Mouse (Mus musculus) liver, adult (tissue): ENCODE results near the gene Rrp1b.

Experiments used
- GATA4 ChIP-seq: IDR thresholded peaks from 2 replicates; pipeline ENCODE4 v1.6.1; 2014; ENCODE audit warnings: mild to moderate bottlenecking, low read length; ENCODE audit not compliant: insufficient replicate concordance

The Rrp1b gene

GRCm38 (mm10) chr17:32099943-32100586, 64.2 kb downstream of the Rrp1b start:
- TF ChIP-seq GATA4, result peak; percentile 53; the same call in 1 of the 2 replicates

GRCm38 (mm10) chr17:32103054-32103453, 67.2 kb downstream of the Rrp1b start:
- TF ChIP-seq GATA4, result no peak

- no peak for TF ChIP-seq GATA4
These were observed 70.5 kb downstream of the Rrp1b start for GRCm38 (mm10) chr17:32106358-32106757.

GRCm38 (mm10) chr17:32107877-32108276, 72.0 kb downstream of the Rrp1b start:
- TF ChIP-seq GATA4, result no peak

- no peak for TF ChIP-seq GATA4
These were observed 73.5 kb downstream of the Rrp1b start for GRCm38 (mm10) chr17:32109201-32109940.

- no peak for TF ChIP-seq GATA4
These were observed 74.5 kb downstream of the Rrp1b start for GRCm38 (mm10) chr17:32110424-32110823.

- TF ChIP-seq GATA4, result no peak
These were observed 75.3 kb downstream of the Rrp1b start for GRCm38 (mm10) chr17:32110980-32111780.
